Mouse (Mus musculus): Measurements from ENCODE around the gene Slc18a3.

The Slc18a3 gene

DNA sequence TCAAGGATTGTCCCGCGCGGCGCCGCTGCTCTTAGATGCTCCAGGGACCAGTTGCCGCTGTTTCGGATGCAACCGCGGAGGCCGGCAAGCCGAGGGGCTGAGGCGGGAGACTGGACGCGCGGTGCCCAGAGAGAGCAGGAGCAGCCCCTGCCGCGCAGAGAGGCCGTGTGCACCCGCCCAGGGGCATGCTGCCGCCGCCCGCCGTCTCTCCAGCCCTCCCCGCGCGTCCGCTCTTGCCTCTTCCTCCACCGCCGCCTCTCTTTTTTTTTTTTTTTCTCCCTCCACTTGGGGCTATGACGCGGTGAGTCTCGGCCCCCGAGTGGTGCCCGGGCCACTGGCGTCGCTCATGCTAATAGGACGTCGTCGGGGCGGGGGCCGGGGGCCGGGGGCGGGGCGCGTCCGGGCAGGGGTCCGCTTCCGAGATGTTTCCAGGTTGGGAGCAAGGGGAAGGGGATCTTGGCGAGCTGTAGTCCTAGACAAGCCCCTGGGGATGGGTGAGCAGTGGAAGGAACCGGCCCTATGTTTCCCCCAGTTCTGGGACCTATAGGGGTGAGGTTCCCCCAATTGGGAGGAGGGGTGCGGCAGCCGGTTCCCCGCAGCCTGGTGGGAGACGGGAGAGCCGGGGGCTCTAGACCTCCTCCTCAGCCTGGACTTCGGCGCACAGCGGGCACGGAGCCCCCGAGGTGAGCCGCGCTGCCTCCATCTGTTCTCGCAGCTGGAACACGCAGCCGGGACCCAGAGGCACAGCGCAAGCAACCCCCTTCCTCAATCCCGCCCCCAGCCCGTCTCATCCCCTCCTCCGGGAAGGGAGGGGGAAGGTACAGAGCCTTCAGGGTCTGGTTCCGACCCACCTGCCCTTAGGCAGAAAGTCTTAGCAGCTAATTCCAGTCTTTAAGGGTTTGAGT is at the start of gene Slc18a3:
TSS of gene Slc18a3 (minus strand) at position 250 of the 905 bp plus-strand sequence.
- DNase-seq (ENCODE audit: low spot score in 2 of 2): no peak

GRCm38 (mm10) chr14:32513336-32514032 is 48.8 kb upstream of the Slc18a3 start, which contains the start of gene Ercc6:
Ercc6 (plus strand) TSS chr14:32513521.
- DNase-seq (ENCODE audit: low spot score in 2 of 2): peak; percentile 90 to 94

DNA sequence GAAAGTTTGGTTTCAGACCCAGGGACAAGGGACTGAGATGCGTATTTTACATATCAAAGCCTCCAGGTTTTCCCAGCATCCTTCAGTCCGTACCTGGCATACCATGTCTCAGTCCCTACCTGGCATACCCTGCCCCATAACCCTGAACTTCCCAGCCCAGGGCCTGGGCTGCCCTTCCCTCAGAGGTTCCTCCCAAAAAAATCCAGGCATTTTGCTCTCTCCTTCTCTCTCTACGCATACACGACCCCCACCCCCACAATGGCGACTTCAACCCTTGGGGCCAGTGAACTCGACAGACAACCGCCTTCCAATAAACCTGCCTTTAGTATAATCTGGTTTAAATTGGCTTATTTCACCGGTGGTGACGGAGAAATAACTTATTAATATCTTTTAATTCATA is 48.3 kb upstream of the Slc18a3 start:
- DNase-seq (ENCODE audit: low spot score in 2 of 2): no peak

DNA sequence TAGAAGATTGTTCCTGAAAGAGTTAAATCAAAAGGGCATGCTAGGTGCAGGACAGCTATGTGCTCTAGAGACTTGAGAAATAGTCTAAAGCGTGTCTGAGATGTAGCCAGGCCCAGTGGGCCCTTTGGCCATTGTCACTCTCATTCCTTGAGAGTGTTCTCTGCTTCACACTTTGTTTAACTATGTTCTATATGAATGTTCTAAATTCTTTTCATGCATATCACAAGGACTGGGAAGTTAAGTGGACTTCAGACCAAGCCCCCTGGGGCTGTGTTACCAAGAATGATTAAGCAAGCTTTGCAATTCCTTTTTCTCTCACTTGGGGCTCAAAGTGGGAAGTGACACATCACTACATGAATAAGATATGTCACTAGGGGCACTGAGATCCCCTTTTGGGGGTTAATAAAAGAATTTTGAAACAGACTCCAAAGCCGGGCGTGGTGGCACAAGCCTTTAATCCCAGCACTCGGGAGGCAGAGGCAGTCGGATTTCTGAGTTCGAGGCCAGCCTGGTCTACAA is 44.9 kb upstream of the Slc18a3 start:
- no peak for DNase-seq (ENCODE audit: low spot score in 2 of 2)

DNA sequence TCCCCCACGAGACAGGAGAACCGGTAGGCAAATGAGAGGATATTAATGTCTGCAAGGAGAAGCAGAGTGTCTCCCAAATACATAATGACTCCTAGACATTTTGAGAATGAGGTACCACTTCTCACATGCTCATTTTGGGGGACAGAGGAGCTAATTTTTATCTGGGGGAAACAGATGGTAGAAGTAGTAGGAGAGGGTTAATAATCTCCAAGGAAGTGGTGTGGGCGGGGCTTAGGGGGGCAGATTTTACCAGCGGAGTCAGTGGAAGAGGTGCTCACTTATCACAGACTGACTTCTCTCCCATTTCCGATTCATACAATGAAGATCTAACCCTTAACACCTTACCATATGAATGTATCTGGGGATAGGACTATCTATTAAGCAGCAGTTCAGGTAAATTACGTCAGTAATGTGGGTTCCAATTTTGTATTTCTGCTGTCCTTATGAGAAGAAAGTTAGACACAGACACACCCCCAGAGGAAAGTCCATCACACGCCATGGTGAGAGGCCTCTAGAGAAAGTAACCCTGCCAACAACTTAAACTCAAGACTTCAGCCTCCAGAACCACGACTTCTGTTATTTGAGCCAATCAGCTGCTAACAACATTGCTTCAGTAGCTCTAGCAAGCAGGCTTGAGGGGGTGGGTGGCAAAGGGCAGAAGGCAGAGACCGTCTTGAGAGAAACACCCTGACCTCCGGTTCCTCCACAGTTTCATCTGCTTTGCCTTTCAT is 43.6 kb upstream of the Slc18a3 start:
- DNase-seq (ENCODE audit: low spot score in 2 of 2): no peak

- no peak for DNase-seq (ENCODE audit: low spot score in 2 of 2)
Observed at GRCm38 (mm10) chr14:32507216-32507615, 42.6 kb upstream of the Slc18a3 start.

GRCm38 (mm10) chr14:32506329-32506728 is 41.7 kb upstream of the Slc18a3 start:
- DNase-seq (ENCODE audit: low spot score in 2 of 2): no peak

GRCm38 (mm10) chr14:32503897-32504296 is 39.2 kb upstream of the Slc18a3 start:
- DNase-seq (ENCODE audit: low spot score in 2 of 2): no peak

DNA sequence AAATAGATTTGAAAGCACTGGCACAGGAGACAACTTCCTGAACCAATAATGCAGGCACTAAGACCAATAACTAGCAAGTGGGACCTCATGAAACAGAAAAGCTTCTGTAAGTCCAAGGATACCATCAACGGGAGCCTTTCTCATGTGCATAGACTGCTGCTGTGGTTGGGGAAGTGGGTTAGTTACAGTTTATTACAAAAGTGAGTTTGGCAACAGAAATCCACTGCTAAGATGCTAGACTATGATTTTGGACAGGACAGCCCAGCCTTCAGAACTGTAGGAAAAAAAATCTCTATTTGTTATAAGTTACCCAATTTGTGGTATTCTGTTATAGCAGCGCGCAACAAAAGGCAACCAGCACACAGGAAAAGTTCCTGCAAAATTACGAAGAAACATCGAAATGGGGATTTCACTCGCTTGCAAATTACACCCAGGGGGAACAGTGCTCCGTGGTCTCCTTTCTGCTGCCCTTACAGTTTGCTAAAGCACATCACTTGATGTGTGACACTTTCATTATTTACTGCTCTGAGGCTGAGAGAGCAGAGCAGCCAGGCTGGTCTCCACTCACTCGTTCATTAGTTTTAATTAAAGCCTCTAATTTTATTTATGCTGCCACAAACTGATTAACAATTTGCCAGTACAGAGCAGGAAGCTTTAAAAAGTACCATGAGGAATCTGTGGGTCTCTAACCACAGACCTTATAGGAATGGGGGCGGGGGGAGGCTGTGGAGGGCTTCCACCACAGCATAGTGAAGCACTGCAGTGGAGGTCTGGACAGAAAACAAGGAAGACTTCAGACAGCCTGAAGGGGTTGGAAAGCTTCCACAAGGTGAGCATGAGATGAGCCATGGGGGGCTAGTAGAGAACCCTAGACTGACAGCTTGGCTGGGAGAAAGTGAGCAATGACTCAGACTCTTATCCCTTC is 38.4 kb upstream of the Slc18a3 start:
- no peak for DNase-seq (ENCODE audit: low spot score in 2 of 2)

GRCm38 (mm10) chr14:32501303-32501702 is 36.7 kb upstream of the Slc18a3 start:
- no peak for DNase-seq (ENCODE audit: low spot score in 2 of 2)

- DNase-seq (ENCODE audit: low spot score in 2 of 2): no peak
Observed at GRCm38 (mm10) chr14:32496115-32496850, 31.6 kb upstream of the Slc18a3 start.

- peak; percentile 40 to 48 for DNase-seq (ENCODE audit: low spot score in 2 of 2)
Observed at GRCm38 (mm10) chr14:32492521-32492920, 27.9 kb upstream of the Slc18a3 start.

DNA sequence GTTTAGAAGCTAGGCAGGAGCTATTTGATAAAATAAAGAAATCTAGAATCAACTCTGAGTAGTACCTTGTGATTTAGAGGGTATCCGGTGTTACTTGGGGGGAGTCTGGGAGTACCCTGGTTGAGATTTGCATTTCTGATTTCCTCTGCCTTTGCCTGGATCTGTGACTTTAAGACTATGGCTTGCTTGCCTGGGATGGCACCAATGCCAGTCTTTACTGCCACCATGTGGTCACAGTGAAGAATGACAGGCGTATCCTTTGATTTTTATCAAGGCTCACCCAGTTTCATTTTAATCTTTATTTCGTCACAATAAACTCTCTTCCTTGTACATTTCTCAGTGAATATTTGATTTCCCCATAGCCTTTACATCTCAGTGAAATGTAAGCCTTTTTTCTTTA is 17.4 kb upstream of the Slc18a3 start:
- no peak for DNase-seq (ENCODE audit: low spot score in 2 of 2)

GRCm38 (mm10) chr14:32477581-32477980 is 12.9 kb upstream of the Slc18a3 start:
- DNase-seq (ENCODE audit: low spot score in 2 of 2): no peak

DNA sequence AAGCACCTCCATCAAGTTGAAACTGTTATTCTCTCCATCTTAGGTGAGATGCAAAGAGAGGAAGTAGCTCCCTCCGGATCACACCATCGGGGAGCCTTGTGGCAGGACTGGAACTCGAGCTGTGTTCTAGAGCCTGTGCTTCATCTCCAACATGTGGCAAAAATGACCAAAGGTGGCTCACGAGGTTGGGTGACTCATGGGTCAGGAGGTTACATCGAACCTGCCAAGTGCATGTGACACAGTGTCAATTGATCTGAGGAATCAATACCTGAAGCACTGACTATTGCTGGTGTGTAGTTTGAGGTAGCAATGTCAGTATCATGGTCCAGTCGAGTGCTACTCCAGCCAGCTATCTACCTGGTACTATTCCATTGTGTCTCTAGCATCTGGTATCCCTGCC is 11.9 kb upstream of the Slc18a3 start:
- no peak for DNase-seq (ENCODE audit: low spot score in 2 of 2)

GRCm38 (mm10) chr14:32472996-32473395 is 8.3 kb upstream of the Slc18a3 start:
- peak; percentile 79 to 82 for DNase-seq (ENCODE audit: low spot score in 2 of 2)

DNA sequence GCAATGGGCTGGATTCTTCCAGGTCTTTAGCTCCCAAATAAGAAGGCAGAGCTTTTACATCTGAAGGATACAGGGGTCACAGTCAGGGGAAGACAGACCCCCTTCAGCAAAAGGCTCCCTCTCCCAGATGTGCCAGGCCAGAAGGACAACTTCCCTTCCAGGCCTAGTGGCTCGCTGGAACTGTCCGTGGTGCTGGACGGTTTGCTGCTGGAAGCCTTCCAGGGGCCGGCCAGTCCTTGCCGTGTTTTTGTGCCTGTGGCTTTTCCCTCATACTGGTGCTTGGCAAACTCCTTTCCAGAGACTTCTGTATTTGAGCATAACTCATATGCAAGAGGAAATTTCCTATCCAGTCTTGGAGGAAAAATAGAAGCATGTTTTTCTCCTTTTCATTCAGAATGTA is 3.0 kb upstream of the Slc18a3 start:
- DNase-seq (ENCODE audit: low spot score in 2 of 2): no peak

DNA sequence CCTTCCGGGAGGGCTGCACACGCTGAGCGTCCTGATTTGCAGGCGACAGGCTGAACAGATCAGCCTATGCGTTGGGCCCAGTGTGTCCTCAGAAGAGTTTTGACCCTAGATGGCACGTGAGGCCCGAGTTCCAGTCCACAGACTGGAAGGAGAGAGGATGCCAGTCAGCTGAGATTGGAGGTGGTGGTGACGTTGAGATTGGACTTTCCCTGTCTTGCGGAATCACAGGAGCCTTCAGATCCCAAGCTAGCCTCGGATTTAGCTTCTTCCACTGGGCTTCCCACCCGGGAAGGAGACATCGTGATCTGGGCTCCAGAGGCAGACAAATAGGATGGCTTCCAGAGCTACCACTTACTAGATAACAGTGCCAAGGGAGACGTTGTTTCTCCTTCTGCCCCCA is 1.2 kb upstream of the Slc18a3 start, which contains the start of gene Chat:
TSS of gene Chat (minus strand) at position 101 of the 400 bp plus-strand sequence.
- no peak for DNase-seq (ENCODE audit: low spot score in 2 of 2)

- DNase-seq (ENCODE audit: low spot score in 2 of 2): no peak
Observed at GRCm38 (mm10) chr14:32465506-32465870, 838 bp upstream of the Slc18a3 start.

Data from right cerebral cortex, adult 2 months (tissue).